Mouse (Mus musculus): ENCODE results near the gene A1cf. TPM values are rescaled to one million over a fixed set of nuclear protein-coding genes. Genes with fewer than 3 reads are reported as not detected.

Gene A1cf
- polyA plus RNA-seq, 1 experiment from 2014 or later: not detected

GRCm38 (mm10) chr19:31963147-31963546 lies 94.6 kb downstream of the A1cf start:
- H3K4me3 ChIP-seq (ENCODE audit: low read length): no peak overlapping the region
- H3K36me3 ChIP-seq (ENCODE audit: control insufficient read depth, insufficient read depth, low read length): no peaks in the 10 kb centered on the region
- H3K9ac ChIP-seq (ENCODE audit: low read length): no peak overlapping the region
- H3K4me2 ChIP-seq (ENCODE audit: low read depth, low read length): no peak overlapping the region
- H3K9me3 ChIP-seq (ENCODE audit: control insufficient read depth, low read length): no peaks in the 10 kb centered on the region
- no peaks in the 10 kb centered on the region for H3K4me1 ChIP-seq (replicated peaks; ENCODE audit: control insufficient read depth, insufficient read depth, low read length)
- no peak for ATAC-seq (ENCODE audit: low read depth)
- no peak overlapping the region for H3K27ac ChIP-seq (ENCODE audit: low read length)
- WGBS: 34% methylated on average over 3 of the region's 3 CpGs
- H3K27me3 ChIP-seq (ENCODE audit: control insufficient read depth, insufficient read depth, low read depth, low read length): no peaks in the 10 kb centered on the region

DNA sequence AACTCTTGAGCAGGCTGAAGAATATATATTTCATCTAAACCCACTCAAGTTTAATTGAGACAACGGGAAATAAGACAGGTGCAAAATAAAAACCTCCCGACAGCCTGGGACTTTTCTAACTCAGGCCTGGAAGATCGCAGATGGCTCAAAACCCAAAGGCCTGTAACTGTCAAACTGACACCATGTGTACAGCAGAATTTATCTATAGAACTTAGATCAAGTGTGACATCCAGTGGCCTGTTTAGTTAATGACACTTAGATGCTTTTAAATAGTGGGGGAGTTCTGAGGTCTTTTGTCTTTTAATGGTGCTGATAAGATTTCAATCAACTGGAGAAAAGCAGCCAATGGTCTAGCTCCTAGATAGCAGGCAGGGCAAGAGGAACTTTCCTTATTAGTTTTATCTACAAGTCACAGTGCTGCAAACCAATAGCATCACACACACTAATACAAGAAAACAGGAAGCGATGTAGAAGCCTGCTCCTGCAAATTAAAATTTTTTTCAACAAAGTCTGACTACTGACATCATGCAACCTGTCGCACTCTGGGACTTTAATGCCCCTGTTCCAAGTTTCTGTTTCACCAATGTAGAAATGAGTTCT lies 99.5 kb downstream of the A1cf start:
- no peaks in the 10 kb centered on the region; the same call in 1 of the 2 replicates for H3K27me3 ChIP-seq (ENCODE audit: control insufficient read depth, insufficient read depth, low read depth, low read length)
- 56% methylated on average over 5 of the region's 5 CpGs for WGBS
- H3K9me3 ChIP-seq (ENCODE audit: control insufficient read depth, low read length): no peaks in the 10 kb centered on the region
- no peaks in the 10 kb centered on the region for H3K4me1 ChIP-seq (replicated peaks; ENCODE audit: control insufficient read depth, insufficient read depth, low read length)
- H3K4me3 ChIP-seq (ENCODE audit: low read length): no peak overlapping the region
- no peak overlapping the region for H3K27ac ChIP-seq (ENCODE audit: low read length)
- ATAC-seq (ENCODE audit: low read depth): no peak
- no peaks in the 10 kb centered on the region for H3K36me3 ChIP-seq (ENCODE audit: control insufficient read depth, insufficient read depth, low read length)
- no peak overlapping the region for H3K9ac ChIP-seq (ENCODE audit: low read length)
- H3K4me2 ChIP-seq (ENCODE audit: low read depth, low read length): no peak overlapping the region

GRCm38 (mm10) chr19:31971405-31971804 lies 102.8 kb downstream of the A1cf start:
- ATAC-seq (ENCODE audit: low read depth): no peak
- no peak overlapping the region for H3K9ac ChIP-seq (ENCODE audit: low read length)
- no peaks in the 10 kb centered on the region; the same call in 1 of the 2 replicates for H3K27me3 ChIP-seq (ENCODE audit: control insufficient read depth, insufficient read depth, low read depth, low read length)
- no peaks in the 10 kb centered on the region for H3K9me3 ChIP-seq (ENCODE audit: control insufficient read depth, low read length)
- no peaks in the 10 kb centered on the region for H3K36me3 ChIP-seq (ENCODE audit: control insufficient read depth, insufficient read depth, low read length)
- no peaks in the 10 kb centered on the region for H3K4me1 ChIP-seq (replicated peaks; ENCODE audit: control insufficient read depth, insufficient read depth, low read length)
- H3K4me3 ChIP-seq (ENCODE audit: low read length): no peak overlapping the region
- 38% methylated on average over 3 of the region's 3 CpGs for WGBS
- no peak overlapping the region for H3K4me2 ChIP-seq (ENCODE audit: low read depth, low read length)
- no peak overlapping the region for H3K27ac ChIP-seq (ENCODE audit: low read length)

- 4% methylated on average over 6 of the region's 6 CpGs for WGBS
- Histone ChIP-seq H3K27me3 (ENCODE audit: control insufficient read depth, insufficient read depth, low read depth, low read length) (no peaks in the 10 kb centered on the region; the same call in 1 of the 2 replicates), H3K4me2 (ENCODE audit: low read depth, low read length) (no peak overlapping the region), H3K9ac (ENCODE audit: low read length) (no peak overlapping the region), H3K9me3 (ENCODE audit: control insufficient read depth, low read length) (no peaks in the 10 kb centered on the region), H3K27ac (ENCODE audit: low read length) (no peak overlapping the region), H3K4me3 (ENCODE audit: low read length) (no peak overlapping the region), H3K4me1 (replicated peaks; ENCODE audit: control insufficient read depth, insufficient read depth, low read length) (no peaks in the 10 kb centered on the region), H3K36me3 (ENCODE audit: control insufficient read depth, insufficient read depth, low read length) (no peaks in the 10 kb centered on the region)
- ATAC-seq (ENCODE audit: low read depth): peak; percentile 64; the same call in 1 of the 2 replicates
These were observed 103.4 kb downstream of the A1cf start for GRCm38 (mm10) chr19:31971998-31972397.

GRCm38 (mm10) chr19:31975882-31976281 lies 107.3 kb downstream of the A1cf start:
- no peaks in the 10 kb centered on the region for H3K9me3 ChIP-seq (ENCODE audit: control insufficient read depth, low read length)
- H3K36me3 ChIP-seq (ENCODE audit: control insufficient read depth, insufficient read depth, low read length): no peaks in the 10 kb centered on the region
- H3K27ac ChIP-seq (ENCODE audit: low read length): no peak overlapping the region
- H3K27me3 ChIP-seq (ENCODE audit: control insufficient read depth, insufficient read depth, low read depth, low read length): no peaks in the 10 kb centered on the region; the same call in 1 of the 2 replicates
- H3K4me3 ChIP-seq (ENCODE audit: low read length): no peak overlapping the region
- H3K9ac ChIP-seq (ENCODE audit: low read length): no peak overlapping the region
- H3K4me2 ChIP-seq (ENCODE audit: low read depth, low read length): no peak overlapping the region
- no peaks in the 10 kb centered on the region for H3K4me1 ChIP-seq (replicated peaks; ENCODE audit: control insufficient read depth, insufficient read depth, low read length)
- WGBS: 51% methylated on average over 2 of the region's 2 CpGs
- no peak for ATAC-seq (ENCODE audit: low read depth)

- Histone ChIP-seq H3K4me2 (ENCODE audit: low read depth, low read length) (no peak overlapping the region), H3K4me3 (ENCODE audit: low read length) (no peak overlapping the region), H3K9ac (ENCODE audit: low read length) (no peak overlapping the region), H3K4me1 (replicated peaks; ENCODE audit: control insufficient read depth, insufficient read depth, low read length) (no peaks in the 10 kb centered on the region), H3K36me3 (ENCODE audit: control insufficient read depth, insufficient read depth, low read length) (no peaks in the 10 kb centered on the region), H3K27ac (ENCODE audit: low read length) (no peak overlapping the region), H3K9me3 (ENCODE audit: control insufficient read depth, low read length) (no peaks in the 10 kb centered on the region), H3K27me3 (ENCODE audit: control insufficient read depth, insufficient read depth, low read depth, low read length) (no peaks in the 10 kb centered on the region)
- ATAC-seq (ENCODE audit: low read depth): no peak
- 94% methylated on average over 6 of the region's 6 CpGs for WGBS
These were observed 122.5 kb downstream of the A1cf start for GRCm38 (mm10) chr19:31991057-31991456.

DNA sequence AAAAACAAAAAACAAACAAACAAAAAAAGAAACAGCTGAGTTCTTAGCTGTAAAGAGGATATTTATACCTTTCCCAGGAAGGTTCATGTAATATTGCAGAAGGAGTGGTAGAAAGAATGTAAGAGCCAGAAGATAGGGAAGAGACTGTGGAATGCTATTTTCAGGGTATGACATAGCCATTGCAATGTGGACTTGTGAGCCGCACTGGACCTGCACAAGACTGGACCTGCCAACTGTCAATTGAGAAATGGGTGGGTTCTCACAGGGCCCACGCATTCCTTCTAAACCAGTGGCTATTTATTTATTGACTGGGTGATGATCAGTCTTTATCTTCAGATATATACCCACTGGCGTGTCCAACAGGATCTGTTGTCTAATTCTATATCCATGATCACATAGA lies 128.4 kb downstream of the A1cf start:
- H3K27ac ChIP-seq (ENCODE audit: low read length): no peak overlapping the region

More for the DNA sequence above, 128.4 kb downstream of the A1cf start:
- H3K4me3 ChIP-seq (ENCODE audit: low read length): no peak overlapping the region
- H3K9me3 ChIP-seq (ENCODE audit: control insufficient read depth, low read length): no peaks in the 10 kb centered on the region
- H3K36me3 ChIP-seq (ENCODE audit: control insufficient read depth, insufficient read depth, low read length): no peaks in the 10 kb centered on the region
- no peaks in the 10 kb centered on the region for H3K4me1 ChIP-seq (replicated peaks; ENCODE audit: control insufficient read depth, insufficient read depth, low read length)
- H3K4me2 ChIP-seq (ENCODE audit: low read depth, low read length): no peak overlapping the region
- no peak overlapping the region for H3K9ac ChIP-seq (ENCODE audit: low read length)
- H3K27me3 ChIP-seq (ENCODE audit: control insufficient read depth, insufficient read depth, low read depth, low read length): no peaks in the 10 kb centered on the region
- no peak for ATAC-seq (ENCODE audit: low read depth)
- WGBS: 89% methylated on average over 3 of the region's 3 CpGs

Other genes with a start within 250 kb of the A1cf start
- 5.7 and 6.9 TPM in 2 replicates for gene Prkg1, start 103.7 kb upstream of the A1cf start, polyA plus RNA-seq (2015; fragmentation: Nextera tagmentation; extraction: Ambion mirVana)
- gene Asah2, start 239.4 kb downstream of the A1cf start, polyA plus RNA-seq (2015; fragmentation: Nextera tagmentation; extraction: Ambion mirVana): 2.2 and 2.6 TPM in 2 replicates

Data from lung, embryonic 16.5 days (tissue).